Mouse (Mus musculus) MEL (cell line): Measurements from ENCODE around the gene Nudt12. TPM values are rescaled to one million over a fixed set of nuclear protein-coding genes. Genes with fewer than 3 reads are reported as not detected.

Source experiments
- DNase-seq: peaks from one replicate; pipeline ENCODE4 v3.0.0; 2011; ENCODE audit warnings: low read depth, low spot score
- H3K27ac ChIP-seq: 2 replicates; pipeline ENCODE4 v1.5.1; 2012; ENCODE audit warnings: low read depth, mild to moderate bottlenecking, control low read depth, low read length, moderate library complexity; ENCODE audit not compliant: control insufficient read depth
- H3K27me3 ChIP-seq, 2 experiments: fragments of 150-350 bp in 1 of 2; sonication (generic) in 1 of 2; 2 replicates each; pipeline ENCODE4 v1.6.1; 2012; ENCODE audit warnings: low read length in 2 of 2, mild to moderate bottlenecking in 2 of 2, improper control_type of control experiment in 1 of 2, moderate library complexity in 1 of 2; ENCODE audit not compliant: insufficient read depth in 2 of 2, control insufficient read depth in 1 of 2
- H3K36me3 ChIP-seq, 2 experiments: 2 replicates each; pipeline ENCODE4 v1.6.1; 2012 to 2014; ENCODE audit warnings: low read length in 2 of 2, improper control_type of control experiment in 1 of 2, inconsistent platforms in 1 of 2, mild to moderate bottlenecking in 1 of 2; ENCODE audit not compliant: insufficient read depth in 2 of 2, control insufficient read depth in 1 of 2
- H3K4me1 ChIP-seq, 2 experiments: fragments of 150-350 bp in 1 of 2; sonication (generic) in 1 of 2; 2 replicates each; pipeline ENCODE4 v1.6.1; 2012; ENCODE audit warnings: low read length in 2 of 2, improper control_type of control experiment in 1 of 2, mild to moderate bottlenecking in 1 of 2; ENCODE audit not compliant: insufficient read depth in 2 of 2, control insufficient read depth in 1 of 2
- H3K4me3 ChIP-seq, 2 experiments: fragments of 150-350 bp in 1 of 2; sonication (generic) in 1 of 2; 2 replicates each; pipeline ENCODE4 v1.5.1; 2012; ENCODE audit warnings: low read depth in 2 of 2, low read length in 2 of 2, mild to moderate bottlenecking in 2 of 2, moderate library complexity in 2 of 2, control low read depth in 1 of 2, improper control_type of control experiment in 1 of 2; ENCODE audit not compliant: control insufficient read depth in 1 of 2, insufficient read depth in 1 of 2
- H3K79me2 ChIP-seq: 2 replicates; pipeline ENCODE4 v1.6.1; 2012; ENCODE audit warnings: mild to moderate bottlenecking, low read length, moderate library complexity; ENCODE audit not compliant: control insufficient read depth, poor library complexity, insufficient read depth
- H3K9ac ChIP-seq: 2 replicates; pipeline ENCODE4 v1.6.1; 2012; ENCODE audit warnings: low read depth, mild to moderate bottlenecking, control low read depth, low read length, moderate library complexity; ENCODE audit not compliant: control insufficient read depth, poor library complexity, severe bottlenecking
- H3K9me3 ChIP-seq: fragments of 150-350 bp; sonication (generic); replicated peaks from 2 replicates; pipeline ENCODE4 v1.6.1; 2012; ENCODE audit warnings: mild to moderate bottlenecking, low read length, improper control_type of control experiment, moderate library complexity; ENCODE audit not compliant: insufficient read depth
- CTCF ChIP-seq, 3 experiments: IDR thresholded peaks in 2 of 3; conservative IDR thresholded peaks in 1 of 3; 2 replicates each; pipeline ENCODE4 v1.5.1; 2011 to 2012; ENCODE audit warnings: low read length in 3 of 3, low read depth in 2 of 3, mild to moderate bottlenecking in 2 of 3, improper control_type of control experiment in 1 of 3, inconsistent platforms in 1 of 3, mixed read lengths in 1 of 3, moderate library complexity in 1 of 3; ENCODE audit not compliant: control insufficient read depth in 1 of 3, insufficient read depth in 1 of 3, poor library complexity in 1 of 3, severe bottlenecking in 1 of 3
- EP300 ChIP-seq, 2 experiments: IDR thresholded peaks; 2 replicates each; pipeline ENCODE4 v1.6.1; 2011; ENCODE audit warnings: improper control_type of control experiment in 2 of 2, low read length in 2 of 2, low read depth in 1 of 2, mild to moderate bottlenecking in 1 of 2
- ETS1 ChIP-seq: IDR thresholded peaks from 2 replicates; pipeline ENCODE4 v1.6.1; 2012; ENCODE audit warnings: low read depth, mild to moderate bottlenecking, inconsistent platforms, low read length, improper control_type of control experiment, moderate library complexity
- GABPA ChIP-seq: IDR thresholded peaks from 2 replicates; pipeline ENCODE4 v1.6.1; 2012; ENCODE audit warnings: low read depth, mild to moderate bottlenecking, inconsistent platforms, low read length, improper control_type of control experiment, moderate library complexity
- MAFK ChIP-seq: IDR thresholded peaks from 2 replicates; pipeline ENCODE4 v1.6.1; 2011; ENCODE audit warnings: low read depth, mild to moderate bottlenecking, low read length, improper control_type of control experiment, borderline replicate concordance
- MAZ ChIP-seq: IDR thresholded peaks from 2 replicates; pipeline ENCODE4 v1.6.1; 2012; ENCODE audit warnings: low read depth, mild to moderate bottlenecking, inconsistent platforms, low read length, improper control_type of control experiment
- MEF2A ChIP-seq: IDR thresholded peaks from 2 replicates; pipeline ENCODE4 v1.6.1; 2014; ENCODE audit warnings: low read depth, mild to moderate bottlenecking, inconsistent platforms, low read length, improper control_type of control experiment; ENCODE audit not compliant: poor library complexity, insufficient replicate concordance, severe bottlenecking; ENCODE audit errors: extremely low read depth
- MXI1 ChIP-seq: IDR thresholded peaks from 2 replicates; pipeline ENCODE4 v1.6.1; 2011; ENCODE audit warnings: mild to moderate bottlenecking, low read depth, low read length, improper control_type of control experiment
- NRF1 ChIP-seq: IDR thresholded peaks from 2 replicates; pipeline ENCODE4 v1.6.1; 2014; ENCODE audit warnings: low read depth, mild to moderate bottlenecking, inconsistent platforms, low read length, improper control_type of control experiment, moderate library complexity; ENCODE audit not compliant: poor library complexity, insufficient read depth, severe bottlenecking
- POLR2AphosphoS5 ChIP-seq: IDR thresholded peaks from 2 replicates; pipeline ENCODE4 v1.6.1; 2012; ENCODE audit warnings: low read depth, borderline replicate concordance, mild to moderate bottlenecking, inconsistent platforms, low read length, moderate library complexity, mixed read lengths
- RAD21 ChIP-seq: IDR thresholded peaks from 2 replicates; pipeline ENCODE4 v1.6.1; 2011; ENCODE audit warnings: mild to moderate bottlenecking, low read depth, low read length, improper control_type of control experiment
- RCOR1 ChIP-seq: IDR thresholded peaks from 2 replicates; pipeline ENCODE4 v1.6.1; 2012; ENCODE audit warnings: low read depth, mild to moderate bottlenecking, inconsistent platforms, low read length, improper control_type of control experiment
- SMC3 ChIP-seq: IDR thresholded peaks from 2 replicates; pipeline ENCODE4 v1.6.1; 2011; ENCODE audit warnings: low read depth, low read length, improper control_type of control experiment
- TAL1 ChIP-seq: IDR thresholded peaks from 2 replicates; pipeline ENCODE4 v1.6.1; 2012; ENCODE audit warnings: mild to moderate bottlenecking, inconsistent platforms, low read length, moderate library complexity, mixed read lengths
- USF1 ChIP-seq: IDR thresholded peaks from 2 replicates; pipeline ENCODE4 v1.6.1; 2014; ENCODE audit warnings: low read depth, mild to moderate bottlenecking, inconsistent platforms, low read length, improper control_type of control experiment, moderate library complexity
- ZC3H11A ChIP-seq: IDR thresholded peaks from 2 replicates; pipeline ENCODE4 v1.6.1; 2012; ENCODE audit warnings: low read depth, mild to moderate bottlenecking, inconsistent platforms, low read length, improper control_type of control experiment
- ZKSCAN1 ChIP-seq: IDR thresholded peaks from 2 replicates; pipeline ENCODE4 v1.6.1; 2012; ENCODE audit warnings: low read depth, mild to moderate bottlenecking, inconsistent platforms, low read length, improper control_type of control experiment, moderate library complexity
- ZMIZ1 ChIP-seq: IDR thresholded peaks from 2 replicates; pipeline ENCODE4 v1.6.1; 2012; ENCODE audit warnings: low read depth, mild to moderate bottlenecking, inconsistent platforms, low read length, improper control_type of control experiment, moderate library complexity
- ZNF384 ChIP-seq: IDR thresholded peaks from 2 replicates; pipeline ENCODE4 v1.6.1; 2012; ENCODE audit warnings: low read depth, mild to moderate bottlenecking, inconsistent platforms, low read length, improper control_type of control experiment
- polyA plus RNA-seq, 2 experiments: library from polyadenylated mRNA; stranded (reverse) in 1 of 2; unstranded in 1 of 2; fragments of >175 nt in 1 of 2; fragments of >200 nt in 1 of 2; gene quantifications; 2 replicates each; pipeline versions ENCODE4 v1.2.1 to v1.2.4; 2012; ENCODE audit warnings: low replicate concordance in 2 of 2, low read depth in 1 of 2; ENCODE audit not compliant: insufficient read length in 2 of 2, insufficient read depth in 1 of 2, missing spikeins in 1 of 2
- total RNA-seq: library from RNA; depleted of rRNA; stranded (reverse); fragments of 300-350 nt; gene quantifications from 2 replicates; pipeline ENCODE4 v1.2.3, GENCODE M21; 2012; rRNA removed

Nudt12 gene
- total and polyA plus RNA-seq, 3 experiments: not detected

DNA sequence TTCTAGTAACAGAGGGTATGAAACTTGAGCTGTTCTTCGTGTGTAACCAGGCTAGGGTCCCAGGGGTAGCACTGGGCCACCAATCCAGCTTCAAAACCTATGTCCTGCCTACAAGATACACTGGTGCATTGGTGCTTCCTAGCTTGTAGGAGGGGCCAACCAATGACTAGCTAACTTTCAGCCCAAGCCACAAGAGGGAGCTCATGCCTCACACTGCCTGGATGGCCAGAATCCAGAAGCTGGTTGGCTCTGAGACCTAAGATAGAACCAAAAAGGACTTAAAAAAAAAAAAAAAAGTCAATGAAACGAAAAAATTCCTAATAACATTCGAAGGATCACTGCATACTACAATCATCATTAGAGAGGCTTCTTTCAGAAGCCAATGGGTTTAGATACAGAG lies 53.3 kb downstream of the Nudt12 start:
- Histone ChIP-seq H3K27ac (no peak overlapping the region), H3K4me3 (no peak overlapping the region), H3K9me3 (no peaks in the 10 kb centered on the region)
- TF ChIP-seq ZC3H11A (peak; percentile 48), ZNF384 (peak; percentile 69), RCOR1 (no peak), SMC3 (peak; percentile 67), ZMIZ1 (no peak), CTCF (IDR thresholded peaks at IDR 0.05 in 2 of 3, conservative IDR thresholded peaks at IDR 0.05 in 1 of 3; ENCODE audit: control insufficient read depth in 1 of 3, insufficient read depth in 1 of 3, low read depth in 2 of 3, low read length in 3 of 3, poor library complexity in 1 of 3, severe bottlenecking in 1 of 3) (peak; percentile 39 to 76 (median 76); a peak in 5 of 6 replicates), RAD21 (peak; percentile 83)
- TF ChIP-seq, all 39 proteins: peak for 5
- H3K27me3 ChIP-seq: no peaks in the 10 kb centered on the region
- DNase-seq: peak; percentile 76
- H3K79me2 ChIP-seq: no peaks in the 10 kb centered on the region
- no peak overlapping the region for H3K9ac ChIP-seq
- no peaks in the 10 kb centered on the region for H3K4me1 ChIP-seq
- no peaks in the 10 kb centered on the region for H3K36me3 ChIP-seq

DNA sequence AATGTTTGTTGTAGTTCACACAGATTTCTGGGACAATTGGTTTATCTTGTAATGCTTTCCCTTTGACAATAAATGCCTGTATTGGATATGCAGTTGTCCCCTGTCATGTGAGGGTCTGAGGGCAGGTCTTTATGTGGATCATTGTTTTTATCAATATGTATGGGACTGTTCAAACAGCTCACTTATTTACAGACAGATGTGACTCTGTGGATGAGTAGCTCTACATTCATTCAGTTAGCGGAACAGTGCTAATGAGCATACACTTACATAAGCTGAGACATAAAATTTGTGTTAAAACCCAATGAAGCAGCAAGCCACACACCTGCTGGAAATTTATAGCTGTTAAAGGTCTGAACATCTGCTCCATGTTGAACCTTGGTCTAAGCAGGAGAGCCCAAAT lies 56.1 kb downstream of the Nudt12 start:
- Histone ChIP-seq H3K36me3 (no peaks in the 10 kb centered on the region), H3K9me3 (no peaks in the 10 kb centered on the region), H3K79me2 (no peaks in the 10 kb centered on the region), H3K9ac (no peak overlapping the region), H3K27ac (no peak overlapping the region), H3K4me3 (no peak overlapping the region), H3K27me3 (no peaks in the 10 kb centered on the region), H3K4me1 (no peaks in the 10 kb centered on the region)
- TF ChIP-seq ZNF384 (no peak), GABPA (no peak), MEF2A (no peak), ZKSCAN1 (no peak), NRF1 (no peak), MAZ (no peak), MAFK (no peak), USF1 (no peak), TAL1 (no peak), POLR2AphosphoS5 (no peak), ETS1 (no peak), MXI1 (no peak), CTCF (IDR thresholded peaks at IDR 0.05 in 2 of 3, conservative IDR thresholded peaks at IDR 0.05 in 1 of 3; ENCODE audit: control insufficient read depth in 1 of 3, insufficient read depth in 1 of 3, low read depth in 2 of 3, low read length in 3 of 3, poor library complexity in 1 of 3, severe bottlenecking in 1 of 3) (no peak), SMC3 (no peak), EP300 (IDR thresholded peaks at IDR 0.05; ENCODE audit: low read depth in 1 of 2, low read length in 2 of 2) (no peak)
- DNase-seq: no peak

Other genes starting within 250 kb of the Nudt12 start
- 0.15 and 0.36 TPM in 2 replicates for gene Pdzph1, start 22.0 kb downstream of the Nudt12 start, total RNA-seq
- 1 to 10 TPM in 1 of 2 experiments, not detected in 1; 1.3 TPM for gene Pdzph1, start 22.0 kb downstream of the Nudt12 start, polyA plus RNA-seq